Comparison of ENCODE assay signal across 11 mouse cellular contexts in the genomic region with DNA sequence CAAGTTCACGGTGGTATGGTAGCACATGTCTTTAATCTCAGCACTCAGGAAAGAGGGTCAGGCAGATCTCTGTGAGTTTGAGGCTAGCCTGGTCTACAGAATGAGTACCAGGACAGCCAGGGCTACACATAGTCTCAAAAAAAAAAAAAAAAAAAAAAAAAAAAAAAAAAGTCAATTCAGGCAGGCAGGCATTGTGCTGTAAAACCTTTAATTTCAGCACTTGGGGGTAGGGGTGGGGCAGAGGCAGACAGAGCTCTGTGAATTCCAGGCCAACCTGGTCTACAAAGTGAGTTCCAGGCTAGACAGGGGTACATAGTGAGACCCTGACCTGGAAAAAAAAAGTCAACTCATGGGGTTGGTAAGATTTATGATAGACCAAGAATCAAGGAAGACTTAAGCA. TPM values are rescaled to one million over a fixed set of nuclear protein-coding genes. Genes with fewer than 3 reads are reported as not detected.
DNase-seq lines count a peak whose midpoint lies in the region; ATAC-seq and TF ChIP-seq lines count a peak whose summit lies in the region.
"Had no signal": no experiment of that assay in that cellular context is flagged by ENCODE, and none has a peak within 500 bp of the region (broad histone marks: within the 10 kb centered on the region; RNA-seq: fewer than 3 reads in every experiment).

No protein-coding gene starts in this region.

- no peaks in the 10 kb centered on the region for H3K27me3 ChIP-seq in heart, embryonic 10.5 days (ENCODE audit: insufficient read depth, poor library complexity, severe bottlenecking)
- no peaks in the 10 kb centered on the region for H3K27me3 ChIP-seq in midbrain, embryonic 10.5 days (ENCODE audit: low read depth, poor library complexity, severe bottlenecking)
- H3K27me3 ChIP-seq in midbrain, postnatal 0 days (ENCODE audit: insufficient read depth, low read length): no peaks in the 10 kb centered on the region
- no peaks in the 10 kb centered on the region for H3K27me3 ChIP-seq in limb, embryonic 14.5 days (ENCODE audit: control insufficient read depth, insufficient read depth, low read length)
- H3K27me3 ChIP-seq: megakaryocyte, embryonic 14.5 days; Patski had no signal

- WGBS in heart, embryonic 10.5 days: 79% methylated on average over 1 of the region's 1 CpGs
- 90% methylated on average over 1 of the region's 1 CpGs for WGBS in midbrain, embryonic 10.5 days
- 67% methylated on average over 1 of the region's 1 CpGs for WGBS in midbrain, postnatal 0 days
- 66% methylated on average over 1 of the region's 1 CpGs for WGBS in limb, embryonic 14.5 days

- no peak for DNase-seq in heart, embryonic 10.5 days (ENCODE audit: low spot score)
- no peak for DNase-seq in heart, postnatal 10 days
- DNase-seq in midbrain, embryonic 10.5 days (ENCODE audit: low spot score): no peak
- no peak for DNase-seq in midbrain, postnatal 0 days (ENCODE audit: low spot score)
- DNase-seq in limb, embryonic 14.5 days (ENCODE audit: low spot score): no peak
- no peak for DNase-seq in right cerebral cortex, postnatal 36 days (ENCODE audit: low spot score in 2 of 2)
- no peak for DNase-seq in left cerebral cortex, adult 11 months (ENCODE audit: low spot score)

- H3K27ac ChIP-seq in heart, embryonic 10.5 days: peak overlapping the region; percentile 60
- peak overlapping the region; percentile 81 for H3K27ac ChIP-seq in midbrain, embryonic 10.5 days (replicated peaks)
- no peak overlapping the region for H3K27ac ChIP-seq in midbrain, postnatal 0 days (ENCODE audit: low read depth, low read length)
- H3K27ac ChIP-seq in limb, embryonic 14.5 days (replicated peaks; ENCODE audit: low read depth, low read length): peak overlapping the region; percentile 73
- H3K27ac ChIP-seq: kidney, postnatal 0 days had no signal

- no peak for TF ChIP-seq POLR2A in limb, embryonic 14.5 days (IDR thresholded peaks at IDR 0.05; ENCODE audit: borderline replicate concordance, extremely low read depth, insufficient read depth, insufficient read length)

- H3K9me3 ChIP-seq in heart, embryonic 10.5 days: no peaks in the 10 kb centered on the region
- H3K9me3 ChIP-seq in midbrain, embryonic 10.5 days (replicated peaks): no peaks in the 10 kb centered on the region
- H3K9me3 ChIP-seq in midbrain, postnatal 0 days (ENCODE audit: low read length): no peaks in the 10 kb centered on the region
- H3K9me3 ChIP-seq in limb, embryonic 14.5 days (ENCODE audit: control insufficient read depth, low read length): no peaks in the 10 kb centered on the region

- no peaks in the 10 kb centered on the region for H3K36me3 ChIP-seq in heart, embryonic 10.5 days
- H3K36me3 ChIP-seq in midbrain, embryonic 10.5 days: no peaks in the 10 kb centered on the region
- no peaks in the 10 kb centered on the region for H3K36me3 ChIP-seq in midbrain, postnatal 0 days (ENCODE audit: insufficient read depth, low read length)
- no peaks in the 10 kb centered on the region for H3K36me3 ChIP-seq in limb, embryonic 14.5 days (ENCODE audit: control insufficient read depth, insufficient read depth, low read length)

- H3K9ac ChIP-seq in midbrain, postnatal 0 days (replicated peaks; ENCODE audit: low read length, poor library complexity, severe bottlenecking): no peak overlapping the region
- no peak overlapping the region for H3K9ac ChIP-seq in limb, embryonic 14.5 days (ENCODE audit: low read depth, low read length, severe bottlenecking)

- no peak overlapping the region for H3K4me2 ChIP-seq in midbrain, postnatal 0 days (ENCODE audit: low read depth, low read length, poor library complexity, severe bottlenecking)
- H3K4me2 ChIP-seq in limb, embryonic 14.5 days (replicated peaks; ENCODE audit: low read depth, low read length, severe bottlenecking): no peak overlapping the region; the same call in 1 of the 2 replicates

- no peak overlapping the region for H3K4me3 ChIP-seq in heart, embryonic 10.5 days
- H3K4me3 ChIP-seq in midbrain, embryonic 10.5 days: no peak overlapping the region
- H3K4me3 ChIP-seq in midbrain, postnatal 0 days (ENCODE audit: low read depth, low read length): no peak overlapping the region
- H3K4me3 ChIP-seq in limb, embryonic 14.5 days (replicated peaks; ENCODE audit: low read length): no peak overlapping the region
- H3K4me3 ChIP-seq: megakaryocyte, embryonic 14.5 days had no signal

- H3K4me1 ChIP-seq in heart, embryonic 10.5 days: peaks cover 26% of the 10 kb centered on the region
- peaks cover 39% of the 10 kb centered on the region for H3K4me1 ChIP-seq in midbrain, embryonic 10.5 days
- peaks cover 2% of the 10 kb centered on the region; the same call in 1 of the 2 replicates for H3K4me1 ChIP-seq in midbrain, postnatal 0 days (ENCODE audit: insufficient read depth, low read length)
- H3K4me1 ChIP-seq in limb, embryonic 14.5 days (ENCODE audit: control insufficient read depth, insufficient read depth, low read length): peaks cover 39% of the 10 kb centered on the region

- ATAC-seq in midbrain, postnatal 0 days (ENCODE audit: low FRiP score): no peak
- no peak for ATAC-seq in limb, embryonic 14.5 days (ENCODE audit: low FRiP score, low read depth)
- no peak for ATAC-seq in megakaryocyte-erythroid progenitor cell, adult 5-6 weeks (replicated peaks; ENCODE audit: low FRiP score, low TSS enrichment, poor library complexity, severe bottlenecking)

- intact Hi-C loops in heart, postnatal 10 days (cut with DNase I): loop anchor here (5.0 kb wide), 2 partner anchors 45 to 205 kb away; no protein-coding TSS in a partner anchor

- no peak for TF ChIP-seq CTCF in midbrain, postnatal 0 days (IDR thresholded peaks at IDR 0.05)

RNA-seq across cellular contexts. Expression of a gene that starts 17.4 kb away (rescaled TPM):
- 29.4 and 30.8 TPM in 2 replicates for polyA plus RNA-seq in heart, embryonic 10.5 days (2016; fragmentation: Nextera tagmentation; extraction: Ambion mirVana)
- 10 to 100 TPM; 25.8 to 31.8 TPM for total RNA-seq in heart, postnatal 10 days (2021)
- 24.1 and 26.7 TPM in 2 replicates for polyA plus RNA-seq in midbrain, embryonic 10.5 days (2016; fragmentation: Nextera tagmentation; extraction: Ambion mirVana)
- total RNA-seq in midbrain, postnatal 0 days (2014; rRNA removed): 8.8 and 12.3 TPM in 2 replicates
- 10.7 and 11.7 TPM in 2 replicates for polyA plus RNA-seq in midbrain, postnatal 0 days (2015; fragmentation: Nextera tagmentation; extraction: Ambion mirVana)
- polyA plus RNA-seq in limb, embryonic 14.5 days (2012; rRNA removed): 23.5 and 28.4 TPM in 2 replicates
- 33.0 and 38.1 TPM in 2 replicates for polyA plus RNA-seq in limb, embryonic 14.5 days (2014; fragmentation: Nextera tagmentation; extraction: Ambion mirVana)
- total RNA-seq in megakaryocyte-erythroid progenitor cell, adult 5-6 weeks (2014; fragmentation: Nextera tagmentation): 46.7 and 47.5 TPM in 2 replicates
- 56.6 and 61.3 TPM in 2 replicates for total RNA-seq in megakaryocyte-erythroid progenitor cell, adult 5-6 weeks (2017)

RNA-seq across cellular contexts. Expression of a gene that starts 32.1 kb away (rescaled TPM):
- 0.21 and 0.26 TPM in 2 replicates for polyA plus RNA-seq in heart, embryonic 10.5 days (2016; fragmentation: Nextera tagmentation; extraction: Ambion mirVana)
- total RNA-seq in heart, postnatal 10 days (2021): under 1 TPM in 1 of 2 experiments, not detected in 1; 0.07 TPM
- 0.06 TPM in 1 of 2 replicates, not detected in the other for polyA plus RNA-seq in midbrain, embryonic 10.5 days (2016; fragmentation: Nextera tagmentation; extraction: Ambion mirVana)
- not detected in 2 replicates for total RNA-seq in midbrain, postnatal 0 days (2014; rRNA removed)
- polyA plus RNA-seq in midbrain, postnatal 0 days (2015; fragmentation: Nextera tagmentation; extraction: Ambion mirVana): 0.09 TPM in 1 of 2 replicates, not detected in the other
- polyA plus RNA-seq in limb, embryonic 14.5 days (2012; rRNA removed): 0.17 and 0.35 TPM in 2 replicates
- polyA plus RNA-seq in limb, embryonic 14.5 days (2014; fragmentation: Nextera tagmentation; extraction: Ambion mirVana): 0.23 and 0.25 TPM in 2 replicates
- not detected in 2 replicates for total RNA-seq in megakaryocyte-erythroid progenitor cell, adult 5-6 weeks (2014; fragmentation: Nextera tagmentation)
- total RNA-seq in megakaryocyte-erythroid progenitor cell, adult 5-6 weeks (2017): not detected in 2 replicates
- polyA plus RNA-seq: kidney, postnatal 0 days had no signal

RNA-seq across cellular contexts. Expression of a gene that starts 53.8 kb away (rescaled TPM):
- 56.4 and 64.3 TPM in 2 replicates for polyA plus RNA-seq in heart, embryonic 10.5 days (2016; fragmentation: Nextera tagmentation; extraction: Ambion mirVana)
- 10 to 100 TPM; 27.7 to 30.9 TPM for total RNA-seq in heart, postnatal 10 days (2021)
- 67.2 and 68.3 TPM in 2 replicates for polyA plus RNA-seq in midbrain, embryonic 10.5 days (2016; fragmentation: Nextera tagmentation; extraction: Ambion mirVana)
- total RNA-seq in midbrain, postnatal 0 days (2014; rRNA removed): 33.5 and 36.9 TPM in 2 replicates
- polyA plus RNA-seq in midbrain, postnatal 0 days (2015; fragmentation: Nextera tagmentation; extraction: Ambion mirVana): 32.5 and 42.2 TPM in 2 replicates
- polyA plus RNA-seq in limb, embryonic 14.5 days (2012; rRNA removed): 95.1 and 110 TPM in 2 replicates
- 58.9 and 72.4 TPM in 2 replicates for polyA plus RNA-seq in limb, embryonic 14.5 days (2014; fragmentation: Nextera tagmentation; extraction: Ambion mirVana)
- total RNA-seq in megakaryocyte-erythroid progenitor cell, adult 5-6 weeks (2014; fragmentation: Nextera tagmentation): 138 and 220 TPM in 2 replicates
- 307 and 371 TPM in 2 replicates for total RNA-seq in megakaryocyte-erythroid progenitor cell, adult 5-6 weeks (2017)
